Mouse (Mus musculus) embryonic stem cell, embryonic (primary cell): ENCODE measurements at regions not wholly inside any gene's neighbourhood (a gene's known extent, or its start where the extent isn't known, plus 50 kb on each side); places are given as distances from the start of the nearest gene placed in this dataset.

Experiments
- CTCF ChIA-PET, 4 experiments: fragments of 300-600 bp in 2 of 4; fragments of 350-600 bp in 2 of 4; sonication (Branson Sonifier 250); formaldehyde crosslinking; loops; one replicate each; lab custom pipeline; 2022; ENCODE audit warnings: inconsistent platforms in 2 of 4; lab: Charles Lee
- POLR2A ChIA-PET, 4 experiments: fragments of 300-600 bp in 2 of 4; fragments of 350-600 bp in 2 of 4; sonication (Branson Sonifier 250); formaldehyde crosslinking; loops; one replicate each; lab custom pipeline; 2022; ENCODE audit warnings: antibody characterized with exemption in 4 of 4, inconsistent platforms in 1 of 4; lab: Charles Lee

DNA sequence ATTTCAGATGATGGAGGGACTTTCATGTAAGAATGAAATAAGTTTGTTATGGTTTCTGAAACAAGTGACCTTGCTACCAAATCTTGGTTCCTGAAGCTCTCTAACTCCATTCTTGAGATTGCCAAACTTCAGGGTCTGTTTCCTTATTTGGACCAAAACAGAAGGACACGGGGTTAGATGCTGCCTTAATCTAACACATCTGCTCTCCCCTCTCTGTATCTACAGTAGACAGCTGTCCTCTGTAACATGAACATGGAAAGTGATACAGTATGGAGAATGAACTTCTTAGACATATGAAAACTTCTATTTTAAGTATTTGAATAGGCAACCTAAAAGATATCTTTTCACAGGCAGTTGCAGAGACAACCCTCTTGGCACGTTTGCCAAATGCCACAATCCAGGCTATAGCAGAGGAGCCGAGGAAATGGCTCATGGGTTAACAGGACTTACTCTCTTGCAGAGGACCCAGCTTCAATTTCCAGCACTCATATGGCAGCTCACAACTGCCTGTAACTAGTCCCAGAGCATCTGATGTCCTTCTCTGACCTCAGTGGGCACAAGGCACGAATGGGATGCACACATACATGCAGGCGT lies 171.4 kb downstream of the Ndfip2 start:
- ChIA-PET POLR2A (no interaction called here), CTCF (interaction anchor here in 2 of 4 experiments (0.6 kb wide), 2 partner anchors 24 to 580 kb away, joined by 3 to 4 read pairs; no protein-coding TSS in a partner anchor)

DNA sequence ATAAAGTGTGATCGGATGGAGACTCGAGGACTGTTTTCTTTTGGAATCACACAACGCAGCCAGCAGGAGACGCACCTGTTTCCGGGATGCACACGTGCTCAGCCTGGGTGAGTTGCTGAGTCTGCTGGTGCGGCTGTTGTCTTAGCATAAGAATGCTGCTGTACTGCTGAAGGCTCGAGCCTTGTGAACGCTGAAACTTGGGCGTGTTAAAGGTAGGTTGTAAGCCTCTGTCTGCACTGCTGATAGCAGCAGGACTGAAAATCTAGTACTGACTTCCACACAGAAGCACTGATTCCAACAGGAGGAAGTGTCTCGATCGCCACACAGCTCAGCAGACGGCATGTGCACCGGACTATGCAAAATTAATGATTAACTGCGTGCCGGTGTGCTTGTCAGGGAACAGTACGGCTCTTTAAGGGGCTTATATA lies 169.1 kb downstream of the Ndfip2 start:
- ChIA-PET POLR2A (interaction anchor here in 1 of 4 experiments (0.8 to 1.2 kb wide), 2 partner anchors 432 to 679 kb away, joined by 3 read pairs; partner anchors contain the start of gene Trim52), CTCF (interaction anchor here in 1 of 4 experiments (0.6 kb wide), 1 partner anchor 125 kb away, joined by 3 read pairs; no protein-coding TSS in a partner anchor)

DNA sequence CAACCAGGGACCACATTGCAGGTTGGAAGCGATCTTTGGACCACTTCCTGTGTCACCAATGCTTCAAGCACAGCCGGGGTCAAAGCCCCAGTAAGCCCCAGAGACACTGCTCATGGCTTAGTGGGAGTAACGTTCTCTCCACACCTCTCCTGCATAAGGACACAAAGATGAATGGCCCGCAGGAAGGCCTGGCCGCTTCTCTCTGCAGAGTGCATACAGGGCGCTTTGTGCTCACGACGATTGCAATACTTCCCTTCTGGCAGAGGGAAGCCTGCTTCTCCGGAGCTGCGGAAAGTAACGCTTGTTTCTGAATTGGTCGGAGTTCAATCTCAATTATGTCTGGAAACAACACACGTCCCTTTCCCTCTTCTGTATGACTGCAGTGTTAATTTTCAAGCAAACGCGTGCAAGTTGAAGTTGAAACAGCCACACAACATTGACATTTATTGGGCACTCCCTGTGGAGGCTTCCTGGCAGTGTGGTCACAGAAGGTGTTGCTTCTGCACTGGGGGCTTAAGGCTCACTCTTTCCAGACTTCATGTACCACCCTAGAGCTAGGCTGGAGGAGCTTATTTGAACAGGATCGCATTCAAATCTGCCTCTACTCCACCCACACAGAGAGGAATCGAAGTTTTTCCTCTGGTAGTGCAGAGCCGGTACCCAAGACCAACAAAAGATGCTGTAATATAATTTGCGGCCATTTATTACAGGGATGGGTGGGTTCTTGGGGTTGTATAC lies 168.4 kb downstream of the Ndfip2 start:
- ChIA-PET CTCF (interaction anchor here in 1 of 4 experiments (0.6 kb wide), 1 partner anchor 124 kb away, joined by 3 read pairs; no protein-coding TSS in a partner anchor), POLR2A (interaction anchor here in 1 of 4 experiments (0.8 to 1.2 kb wide), 2 partner anchors 432 to 680 kb away, joined by 3 read pairs; partner anchors contain the start of gene Trim52)

DNA sequence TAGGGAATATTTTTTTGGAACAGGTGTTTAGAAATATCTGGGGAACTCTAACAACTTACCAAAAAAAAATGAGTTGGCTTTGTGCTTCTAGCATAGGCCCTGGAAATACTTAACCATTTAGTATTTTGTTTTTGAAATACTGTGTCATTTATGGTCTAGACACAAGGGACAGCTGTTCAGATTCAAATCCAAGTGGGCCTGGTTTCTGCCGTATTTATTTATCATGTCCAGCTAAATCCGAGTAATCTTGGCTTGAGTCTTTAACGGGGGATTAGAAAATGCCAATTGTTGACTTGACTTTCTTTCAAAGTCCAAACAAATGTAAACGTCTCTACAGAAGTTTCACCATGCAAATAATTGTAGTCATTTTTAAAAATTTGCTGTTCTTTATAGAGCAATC lies 159.6 kb downstream of the Ndfip2 start:
- ChIA-PET CTCF (no interaction called here), POLR2A (no interaction called here)

DNA sequence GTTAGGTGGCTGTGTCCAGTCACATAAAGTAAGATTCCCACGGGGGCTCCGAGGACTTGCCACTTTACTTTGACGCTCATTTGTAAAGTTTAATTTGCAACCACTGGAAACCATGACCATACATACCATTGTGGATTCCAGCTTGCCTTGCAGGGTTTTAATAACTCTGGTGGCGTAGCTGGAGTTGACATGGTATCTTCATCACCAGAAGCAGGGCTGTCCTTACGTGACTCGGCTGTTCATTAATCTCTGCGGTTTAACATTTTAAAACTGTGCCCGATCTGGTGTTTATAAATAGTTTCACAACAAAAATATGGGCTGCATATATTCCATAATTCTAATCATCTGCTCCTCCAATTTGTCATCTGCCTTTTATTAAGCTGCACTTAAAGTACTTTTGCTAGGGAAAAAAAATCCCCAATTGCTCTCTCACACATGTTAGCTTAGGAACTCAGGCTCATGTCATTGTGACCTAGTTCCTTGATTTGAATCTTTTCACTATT lies 159.1 kb downstream of the Ndfip2 start:
- CTCF ChIA-PET: no interaction called here
- POLR2A ChIA-PET: no interaction called here

DNA sequence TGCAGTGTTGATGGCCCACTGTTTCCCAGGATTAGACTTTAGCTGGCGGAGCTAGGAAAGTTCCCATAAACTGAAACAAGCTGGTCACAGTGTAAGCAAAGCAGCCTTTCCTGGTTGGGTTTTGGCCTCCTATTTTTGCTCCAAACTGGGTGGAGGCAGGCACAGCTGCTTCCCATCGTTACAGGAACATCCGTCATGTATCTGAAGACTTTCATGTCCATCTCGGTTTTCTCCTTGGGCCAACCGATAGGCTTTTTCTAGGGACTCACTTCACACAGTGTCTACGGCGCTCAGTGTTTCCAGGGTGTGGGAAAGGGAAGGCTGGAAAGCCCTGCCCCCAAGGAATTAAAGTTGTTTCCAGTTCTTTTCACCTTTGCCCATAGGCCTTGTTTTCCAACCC lies 158.6 kb downstream of the Ndfip2 start:
- POLR2A ChIA-PET: interaction anchor here in 1 of 4 experiments (0.8 kb wide), 1 partner anchor 468 kb away, joined by 3 read pairs; no protein-coding TSS in a partner anchor
- CTCF ChIA-PET: no interaction called here

DNA sequence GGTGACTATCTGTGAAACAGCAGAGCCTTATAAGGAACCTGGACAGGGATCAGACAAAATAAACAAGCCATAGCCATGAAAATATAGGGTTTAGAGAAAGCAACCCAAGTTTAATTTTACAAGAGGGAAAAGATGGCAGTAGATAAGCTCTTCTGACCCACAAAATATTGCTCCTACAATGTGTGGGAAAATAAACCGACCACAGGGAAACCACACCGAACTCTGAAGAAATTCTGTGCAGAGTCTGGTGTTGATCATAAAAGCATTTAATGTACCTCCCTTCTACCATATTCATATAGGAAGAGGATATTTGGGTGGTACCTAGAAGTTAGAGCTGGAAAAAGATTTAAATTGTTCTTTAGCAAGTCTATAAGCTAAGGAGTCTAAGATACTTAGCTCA lies 146.3 kb downstream of the Ndfip2 start:
- CTCF ChIA-PET: no interaction called here
- POLR2A ChIA-PET: no interaction called here

DNA sequence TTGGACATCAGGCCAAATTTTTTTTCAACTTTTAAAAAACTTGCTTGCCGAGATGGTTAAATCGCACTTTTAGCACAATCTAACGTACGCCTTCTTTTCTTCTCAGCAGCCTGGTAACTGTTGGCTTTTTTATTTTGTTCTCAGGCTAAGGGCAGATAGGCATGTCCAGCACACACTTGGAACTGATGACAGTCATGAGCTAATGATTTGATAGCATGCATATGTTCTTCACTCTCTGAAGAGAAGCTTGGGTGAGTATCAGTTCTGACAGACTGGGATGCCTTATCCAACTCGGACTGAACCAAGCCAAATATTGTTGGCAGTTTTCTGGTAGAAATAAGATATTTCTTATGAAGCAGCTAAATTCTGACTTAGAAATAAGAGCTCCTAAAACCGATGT lies 145.9 kb downstream of the Ndfip2 start:
- ChIA-PET POLR2A (no interaction called here), CTCF (no interaction called here)

DNA sequence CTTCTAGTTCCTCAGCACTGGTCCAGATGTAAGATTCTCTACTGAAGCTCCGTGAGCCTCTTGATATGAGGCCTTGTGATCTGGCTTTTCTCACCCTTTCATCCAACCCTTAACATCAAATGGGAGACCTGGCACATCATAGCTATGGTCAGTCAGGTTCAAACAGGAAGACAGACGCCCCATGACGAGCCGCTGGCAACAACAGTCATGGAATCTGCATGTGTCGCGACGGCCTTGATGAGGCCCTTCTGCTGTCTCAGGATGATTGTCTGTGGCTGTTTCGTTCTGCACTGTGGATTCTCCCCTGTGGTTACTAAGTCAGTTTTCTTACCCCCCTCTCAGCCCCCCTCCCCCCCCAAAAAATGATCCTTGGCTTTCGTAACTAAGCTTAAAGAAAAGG lies 144.9 kb downstream of the Ndfip2 start:
- ChIA-PET CTCF (no interaction called here), POLR2A (interaction anchor here in 1 of 4 experiments (0.6 to 2.2 kb wide), 3 partner anchors 22 to 495 kb away, joined by 3 to 11 read pairs (median 3); no protein-coding TSS in a partner anchor)

DNA sequence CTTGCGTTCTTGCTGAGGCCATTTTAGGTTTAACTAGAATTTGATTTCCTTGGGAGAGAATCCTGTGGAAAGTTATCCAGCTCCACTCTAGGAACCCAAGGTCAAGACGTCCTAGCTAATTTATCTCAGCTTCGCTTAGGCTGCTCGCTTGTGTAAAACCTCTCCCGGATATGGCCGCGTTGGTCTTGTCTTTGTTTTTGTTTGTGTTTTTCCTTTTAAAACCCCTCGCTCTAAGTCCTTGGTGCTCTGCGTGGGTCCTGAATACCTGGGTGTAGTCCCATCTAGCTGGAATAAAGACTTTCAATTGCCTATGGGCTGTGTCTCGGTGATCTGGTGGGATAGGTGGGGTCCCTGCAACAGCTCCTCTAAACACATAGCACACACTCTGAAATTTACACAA lies 144.2 kb downstream of the Ndfip2 start:
- ChIA-PET POLR2A (interaction anchor here in 1 of 4 experiments (0.7 to 2.2 kb wide), 3 partner anchors 22 to 496 kb away, joined by 3 to 11 read pairs (median 3); no protein-coding TSS in a partner anchor), CTCF (interaction anchor here in 1 of 4 experiments (0.6 kb wide), 1 partner anchor 1342 kb away, joined by 3 read pairs; no protein-coding TSS in a partner anchor)

DNA sequence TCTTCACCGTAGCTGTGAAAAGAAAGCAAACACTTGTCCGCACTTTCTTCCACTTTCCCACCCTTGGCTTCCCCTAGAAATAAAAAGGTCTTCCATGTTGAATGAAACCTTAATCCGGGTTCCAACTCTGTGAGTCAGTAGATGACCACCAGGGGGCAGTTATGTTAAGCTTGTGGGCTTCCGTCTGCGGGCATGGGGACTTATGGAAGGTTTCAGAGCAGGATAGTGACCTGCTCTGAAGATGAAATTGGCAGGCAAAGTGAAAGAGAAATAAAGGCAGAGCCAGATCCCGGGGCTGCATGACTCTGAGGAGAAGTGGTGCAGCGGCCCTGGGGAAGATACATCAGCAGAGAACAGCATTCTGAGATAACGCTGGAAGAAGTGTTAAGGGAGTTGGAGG lies 139.1 kb downstream of the Ndfip2 start:
- ChIA-PET POLR2A (no interaction called here), CTCF (interaction anchor here in 1 of 4 experiments (0.6 kb wide), 1 partner anchor 383 kb away, joined by 4 read pairs; no protein-coding TSS in a partner anchor)

DNA sequence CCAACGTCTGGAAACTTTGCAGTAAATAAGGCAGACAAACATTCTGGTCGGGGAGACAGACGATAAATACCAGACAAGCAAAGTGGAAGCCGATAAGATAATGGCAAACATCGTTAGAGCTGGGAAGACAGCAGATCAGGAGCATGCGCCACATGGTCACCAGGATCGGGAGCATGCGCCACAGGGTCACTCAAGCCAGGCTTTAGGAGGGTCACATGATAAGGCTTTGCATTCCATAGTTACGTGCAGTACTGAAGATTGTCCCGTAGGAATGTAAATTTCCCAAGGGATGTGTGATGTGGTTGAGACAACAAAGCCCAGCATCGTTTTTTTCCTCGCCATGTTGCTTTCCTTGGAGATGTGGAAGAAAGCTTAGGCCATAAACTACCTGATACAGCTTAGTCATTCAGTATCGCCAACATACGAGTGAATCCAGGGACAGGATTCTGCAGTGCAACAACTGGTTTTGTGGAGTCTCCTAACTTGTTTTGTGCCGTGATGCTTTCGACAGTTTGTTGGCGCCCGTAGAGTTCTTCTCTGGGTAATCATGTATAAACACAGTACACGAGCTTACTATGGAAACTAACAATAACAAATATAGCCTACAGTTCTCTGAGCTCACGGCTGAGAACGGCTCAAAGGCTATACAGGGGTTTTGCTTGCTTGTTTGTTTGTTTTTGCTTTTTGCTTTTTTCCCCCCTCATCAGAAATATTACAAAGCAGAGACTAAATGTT lies 133.9 kb downstream of the Ndfip2 start:
- ChIA-PET POLR2A (no interaction called here), CTCF (no interaction called here)

DNA sequence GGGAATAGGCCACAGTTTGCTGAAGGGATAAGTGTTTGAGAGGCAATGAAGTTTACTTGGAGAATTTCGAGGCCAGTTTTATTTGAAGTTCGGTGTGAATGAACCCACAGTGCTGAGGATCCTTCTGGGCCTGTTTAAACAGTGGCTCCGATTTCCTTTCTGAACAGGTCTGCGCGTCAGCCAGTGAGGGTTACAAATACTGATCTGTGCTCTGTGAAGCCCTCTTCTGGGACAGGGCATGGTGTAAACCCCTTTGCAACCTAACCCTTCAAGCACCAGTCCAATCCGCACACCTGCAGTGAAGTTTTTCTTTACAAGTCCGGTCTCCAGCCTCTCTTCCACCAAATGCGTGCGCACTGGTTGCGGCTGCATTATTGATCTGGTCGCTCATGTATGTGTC lies 133.1 kb downstream of the Ndfip2 start:
- ChIA-PET POLR2A (no interaction called here), CTCF (no interaction called here)

DNA sequence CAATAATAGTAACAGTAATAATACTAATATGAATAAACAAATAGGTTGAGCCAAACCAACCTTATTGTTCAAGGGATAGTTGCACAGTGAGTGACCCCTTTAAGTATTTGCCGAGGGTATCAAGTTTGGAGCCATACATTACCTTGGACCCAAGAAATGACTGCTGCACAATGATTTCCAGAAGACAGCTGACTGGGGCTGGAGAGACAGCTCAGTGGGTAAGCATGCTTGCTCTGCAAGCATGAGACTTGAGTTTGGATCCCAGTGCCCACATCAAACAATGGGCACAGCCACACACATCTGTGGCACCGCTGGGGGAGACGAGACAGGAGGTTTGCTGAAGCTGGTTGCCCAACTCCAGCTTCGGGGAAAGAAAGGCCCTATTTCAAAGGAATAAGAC lies 126.7 kb downstream of the Ndfip2 start:
- ChIA-PET CTCF (no interaction called here), POLR2A (no interaction called here)

DNA sequence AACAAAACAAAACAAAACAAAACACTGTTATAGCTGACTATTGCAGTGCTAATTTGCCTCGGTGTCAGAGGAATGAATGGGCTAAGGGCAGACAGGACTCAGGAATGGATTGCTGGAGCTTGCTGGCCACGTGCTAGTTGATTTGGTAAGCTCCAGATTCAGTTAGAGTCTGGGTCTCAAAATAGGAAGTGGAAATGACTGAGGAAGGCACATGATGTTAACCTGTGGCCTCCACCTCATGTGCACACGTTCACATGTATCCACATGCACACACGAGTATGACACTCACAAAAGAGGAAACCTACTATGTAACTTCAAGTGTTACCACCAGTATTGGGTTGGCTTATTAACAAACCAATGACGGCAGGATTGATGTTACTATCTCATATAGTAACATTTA lies 125.0 kb downstream of the Ndfip2 start:
- ChIA-PET POLR2A (interaction anchor here in 1 of 4 experiments (0.9 kb wide), 1 partner anchor 10 kb away, joined by 3 read pairs; no protein-coding TSS in a partner anchor), CTCF (no interaction called here)

DNA sequence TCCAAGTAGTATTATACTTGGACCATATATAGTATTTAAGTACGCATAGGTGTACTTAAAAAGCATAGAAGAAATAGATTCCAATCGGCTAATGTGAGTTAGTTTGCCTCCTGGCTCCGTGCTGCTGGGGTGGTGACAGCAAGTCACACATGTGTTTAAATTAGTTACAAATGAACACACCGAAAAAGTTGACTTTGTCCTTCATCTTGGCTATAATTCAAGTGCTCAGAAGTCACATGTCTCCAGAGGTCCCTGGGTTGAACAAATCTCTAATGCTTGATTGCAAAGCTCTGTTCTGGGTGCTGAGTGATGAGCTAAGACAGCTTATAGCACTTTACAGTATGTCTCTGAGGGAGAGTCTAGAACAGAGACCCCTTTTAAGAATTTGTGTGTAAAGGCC lies 121.7 kb downstream of the Ndfip2 start:
- ChIA-PET POLR2A (no interaction called here), CTCF (no interaction called here)

DNA sequence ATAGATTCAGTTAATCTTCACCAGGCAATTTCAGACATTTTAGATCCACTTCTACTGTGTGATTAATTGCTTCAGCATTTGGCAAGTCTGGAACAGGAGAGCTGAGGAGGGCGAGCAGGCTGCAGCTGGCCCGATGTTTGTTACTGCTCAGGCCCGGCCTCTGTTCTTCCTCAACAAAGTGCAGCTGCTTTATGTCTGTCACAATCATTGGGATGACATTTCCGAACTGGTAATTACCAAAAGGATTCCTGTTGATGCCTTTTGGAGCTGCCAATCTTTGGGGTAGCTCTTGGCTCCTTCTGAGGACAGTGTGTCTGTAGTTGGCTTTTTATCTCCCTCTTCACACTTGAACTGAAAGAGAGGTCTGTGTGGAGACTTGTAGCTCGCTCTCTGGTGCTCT lies 119.4 kb downstream of the Ndfip2 start:
- CTCF ChIA-PET: interaction anchor here in 1 of 4 experiments (0.6 kb wide), 1 partner anchor 28 kb away, joined by 3 read pairs; no protein-coding TSS in a partner anchor
- POLR2A ChIA-PET: interaction anchor here in 2 of 4 experiments (0.6 to 0.7 kb wide), 2 partner anchors 12 to 239 kb away, joined by 3 to 5 read pairs; no protein-coding TSS in a partner anchor

DNA sequence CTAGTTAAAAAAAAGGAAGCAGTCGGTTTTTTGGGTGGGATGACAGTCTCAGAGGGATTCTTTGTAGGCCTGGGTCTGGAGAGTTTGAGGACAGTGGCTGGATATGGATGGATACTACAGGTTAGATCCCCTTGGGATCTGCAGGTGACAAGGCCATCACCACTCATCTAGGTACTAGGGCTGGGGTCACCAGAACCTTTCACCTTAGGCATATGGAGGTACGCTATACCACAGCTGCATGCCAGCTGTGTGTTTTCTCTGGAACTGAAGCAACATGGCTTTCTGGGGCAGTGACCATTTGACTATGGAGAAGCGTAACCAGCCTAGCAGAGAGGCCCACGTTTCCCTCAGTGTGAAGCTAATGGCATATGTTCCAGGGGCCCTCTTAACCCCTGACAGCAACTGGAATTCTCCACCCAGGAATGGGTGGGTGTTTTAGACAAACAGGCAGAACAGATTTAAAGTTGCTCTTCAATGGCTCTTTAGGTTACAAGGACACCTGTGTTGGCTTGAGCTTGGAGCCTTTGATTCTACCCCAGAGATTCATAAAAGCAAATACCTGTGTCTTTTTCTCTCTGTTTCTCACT lies 118.8 kb downstream of the Ndfip2 start:
- ChIA-PET CTCF (interaction anchor here in 1 of 4 experiments (0.6 kb wide), 1 partner anchor 27 kb away, joined by 3 read pairs; no protein-coding TSS in a partner anchor), POLR2A (interaction anchor here in 1 of 4 experiments (0.6 kb wide), 1 partner anchor 12 kb away, joined by 3 read pairs; no protein-coding TSS in a partner anchor)
